Comparison of ENCODE assay signal across 8 mouse cellular contexts in the genomic region with DNA sequence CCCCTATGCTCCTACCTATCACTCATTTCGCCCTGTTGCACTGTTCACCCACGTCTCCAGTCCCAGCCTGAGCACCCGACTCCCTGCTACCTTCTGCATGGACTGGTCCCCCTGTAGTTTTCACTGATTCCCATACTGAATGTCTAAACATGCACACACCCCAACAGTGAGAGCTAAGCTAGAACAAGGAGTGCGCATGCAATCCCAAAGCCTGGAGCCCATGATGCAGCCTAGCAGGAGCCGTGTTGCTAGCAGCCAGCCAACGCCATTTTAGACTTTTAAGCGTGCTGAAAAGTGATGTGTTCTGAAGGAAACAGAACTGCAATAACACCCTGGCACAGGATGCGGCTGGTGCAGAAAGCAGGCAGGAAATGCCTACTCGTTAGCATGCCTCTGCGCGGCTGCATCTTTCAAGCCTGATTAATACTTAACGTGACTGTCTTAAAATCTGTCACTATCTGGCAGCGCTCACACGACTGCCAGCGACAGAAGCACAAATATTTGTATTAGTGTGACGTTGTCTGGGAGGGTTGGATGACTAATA.
A peak's percentile ranks its signal among the peaks of the same experiment; 100 is the strongest.
DNase-seq lines count a peak whose midpoint lies in the region; ATAC-seq and TF ChIP-seq lines count a peak whose summit lies in the region.

No protein-coding gene starts in this region.

- no peak overlapping the region for H3K27ac ChIP-seq in heart, embryonic 12.5 days (ENCODE audit: poor library complexity, severe bottlenecking)
- no peak overlapping the region for H3K27ac ChIP-seq in embryonic facial prominence, embryonic 15.5 days (replicated peaks)
- no peak overlapping the region for H3K27ac ChIP-seq in intestine, embryonic 14.5 days (ENCODE audit: low read depth)
- H3K27ac ChIP-seq in left cerebral cortex, adult 2 months = no peak overlapping the region

- peak overlapping the region; percentile 38 for H3K4me3 ChIP-seq in heart, embryonic 12.5 days
- peak overlapping the region; percentile 26 for H3K4me3 ChIP-seq in embryonic facial prominence, embryonic 15.5 days (replicated peaks)
- peak overlapping the region; percentile 25 for H3K4me3 ChIP-seq in intestine, embryonic 14.5 days (ENCODE audit: low read depth, low read length)
- peak overlapping the region; percentile 40 for H3K4me3 ChIP-seq in left cerebral cortex, adult 2 months

- no peaks in the 10 kb centered on the region for H3K36me3 ChIP-seq in heart, embryonic 12.5 days
- H3K36me3 ChIP-seq in embryonic facial prominence, embryonic 15.5 days = no peaks in the 10 kb centered on the region
- no peaks in the 10 kb centered on the region for H3K36me3 ChIP-seq in intestine, embryonic 14.5 days (ENCODE audit: control insufficient read depth, insufficient read depth, low read length)

- no peaks in the 10 kb centered on the region for H3K27me3 ChIP-seq in heart, embryonic 12.5 days (replicated peaks)
- H3K27me3 ChIP-seq in embryonic facial prominence, embryonic 15.5 days = no peaks in the 10 kb centered on the region
- H3K27me3 ChIP-seq in intestine, embryonic 14.5 days (replicated peaks; ENCODE audit: control insufficient read depth, insufficient read depth, low read length) = no peaks in the 10 kb centered on the region

- peak overlapping the region; percentile 70 for H3K4me2 ChIP-seq in heart, embryonic 12.5 days
- peak overlapping the region; percentile 36 for H3K4me2 ChIP-seq in embryonic facial prominence, embryonic 15.5 days (replicated peaks)
- peak overlapping the region; percentile 55 for H3K4me2 ChIP-seq in intestine, embryonic 14.5 days (ENCODE audit: low read length)

- 36% methylated on average over 16 of the region's 16 CpGs for whole genome bisulfite sequencing in heart, embryonic 12.5 days
- WGBS in embryonic facial prominence, embryonic 15.5 days = 26% methylated on average over 16 of the region's 16 CpGs
- 19% methylated on average over 16 of the region's 16 CpGs for WGBS in intestine, embryonic 14.5 days

- intact Hi-C loops in heart, postnatal 25 days (cut with DNase I) = no loop called here
- intact Hi-C loops in left cerebral cortex, adult 2 months (cut with DNase I) = no loop called here

- no peak for TF ChIP-seq CTCF in left cerebral cortex, adult 2 months (IDR thresholded peaks at IDR 0.05)

- DNase-seq in heart, postnatal 25 days (ENCODE audit: low spot score) = no peak
- DNase-seq in intestine, embryonic 14.5 days (ENCODE audit: low spot score) = peak; percentile 58
- DNase-seq in left cerebral cortex, adult 2 months (ENCODE audit: extremely low spot score in 1 of 2, low spot score in 2 of 2) = peak; percentile 24 to 35
- peak; percentile 5 for DNase-seq in lung, postnatal 25 days (ENCODE audit: low spot score)
- DNase-seq in right cerebral cortex, postnatal 10 days (ENCODE audit: low spot score in 2 of 2) = peak; percentile 50 to 59
- no peak for DNase-seq in gastrocnemius, postnatal 25 days

- H3K9me3 ChIP-seq in heart, embryonic 12.5 days (replicated peaks) = no peaks in the 10 kb centered on the region
- H3K9me3 ChIP-seq in embryonic facial prominence, embryonic 15.5 days (replicated peaks) = no peaks in the 10 kb centered on the region
- no peaks in the 10 kb centered on the region for H3K9me3 ChIP-seq in intestine, embryonic 14.5 days (ENCODE audit: control insufficient read depth, low read length)

- no peak for ATAC-seq in heart, embryonic 12.5 days (ENCODE audit: insufficient number of reproducible peaks, low FRiP score)
- ATAC-seq in embryonic facial prominence, embryonic 15.5 days (ENCODE audit: insufficient number of reproducible peaks, low FRiP score, low TSS enrichment, low read depth) = no peak
- peak; percentile 50; the same call in 1 of the 2 replicates for ATAC-seq in intestine, embryonic 14.5 days (replicated peaks; ENCODE audit: low FRiP score, low TSS enrichment, low read depth)

- H3K9ac ChIP-seq in heart, embryonic 12.5 days = no peak overlapping the region
- H3K9ac ChIP-seq in embryonic facial prominence, embryonic 15.5 days = no peak overlapping the region
- H3K9ac ChIP-seq in intestine, embryonic 14.5 days (ENCODE audit: low read length) = no peak overlapping the region; the same call in 1 of the 2 replicates

- peaks cover 4% of the 10 kb centered on the region; the same call in 1 of the 2 replicates for H3K4me1 ChIP-seq in heart, embryonic 12.5 days (replicated peaks)
- no peaks in the 10 kb centered on the region for H3K4me1 ChIP-seq in embryonic facial prominence, embryonic 15.5 days
- H3K4me1 ChIP-seq in intestine, embryonic 14.5 days (replicated peaks; ENCODE audit: control insufficient read depth, insufficient read depth, low read length) = no peaks in the 10 kb centered on the region

Comparison
In these comparisons a context has a peak if more than half of its experiments do, and no peak if none do; other contexts are left out.
1. DNase-seq: peak in intestine, embryonic 14.5 days (single experiment), left cerebral cortex, adult 2 months (2 of 2), lung, postnatal 25 days (single experiment) and right cerebral cortex, postnatal 10 days (2 of 2); none in heart, postnatal 25 days (single experiment) and gastrocnemius, postnatal 25 days (single experiment).
2. Peak in every context shown above with its lines, with median percentiles within 50 percentile points of each other: H3K4me2 ChIP-seq and H3K4me3 ChIP-seq.